Mouse (Mus musculus) lung, postnatal 0 days (tissue): ENCODE measurements around the gene Stk19. TPM values are rescaled to one million over a fixed set of nuclear protein-coding genes. Genes with fewer than 3 reads are reported as not detected.
"Not testable (repeated sequence)": the region's sequence is repeated elsewhere in the genome, so short reads cannot be mapped to it uniquely, and the experiment has no call there.

Source experiments
- ATAC-seq: fragments of 200-750 bp; cut with Nextera tagmentation; 2 replicates; pipeline ENCODE4 v1.8.0; 2017; ENCODE audit warnings: moderate library complexity
- DNase-seq: peaks from one replicate; pipeline ENCODE4 v3.0.0-alpha.2; 2016; ENCODE audit warnings: low spot score
- H3K27ac ChIP-seq: fragments of 300-500 bp; sonication (generic); 2 replicates; pipeline ENCODE4 v1.5.1; 2014; ENCODE audit warnings: antibody characterized with exemption, mild to moderate bottlenecking, low read length, mixed read lengths
- H3K27me3 ChIP-seq: fragments of 300-500 bp; sonication (generic); replicated peaks from 2 replicates; pipeline ENCODE4 v1.6.1; 2014; ENCODE audit warnings: low read length, mixed read lengths; ENCODE audit not compliant: insufficient read depth
- H3K36me3 ChIP-seq: fragments of 300-500 bp; sonication (generic); 2 replicates; pipeline ENCODE4 v1.6.1; 2014; ENCODE audit warnings: low read length, mixed read lengths; ENCODE audit not compliant: insufficient read depth
- H3K4me1 ChIP-seq: fragments of 300-500 bp; sonication (generic); 2 replicates; pipeline ENCODE4 v1.6.1; 2014; ENCODE audit warnings: antibody characterized with exemption, low read depth, low read length, mixed read lengths; ENCODE audit not compliant: insufficient read depth
- H3K4me2 ChIP-seq: fragments of 300-500 bp; sonication (generic); replicated peaks from 2 replicates; pipeline ENCODE4 v1.6.1; 2014; ENCODE audit warnings: low read depth, mild to moderate bottlenecking, low read length, moderate library complexity, mixed read lengths
- H3K4me3 ChIP-seq: fragments of 300-500 bp; sonication (generic); 2 replicates; pipeline ENCODE4 v1.5.1; 2014; ENCODE audit warnings: low read depth, low read length
- H3K9ac ChIP-seq: fragments of 300-500 bp; sonication (generic); replicated peaks from 2 replicates; pipeline ENCODE4 v1.6.1; 2014; ENCODE audit warnings: low read depth, mild to moderate bottlenecking
- H3K9me3 ChIP-seq: fragments of 300-500 bp; sonication (generic); 2 replicates; pipeline ENCODE4 v1.6.1; 2016; ENCODE audit warnings: low read length, mixed read lengths
- CTCF ChIP-seq: IDR thresholded peaks from 2 replicates; pipeline ENCODE4 v1.5.1; 2016; ENCODE audit warnings: antibody characterized with exemption, mild to moderate bottlenecking
- EP300 ChIP-seq: IDR thresholded peaks from 2 replicates; pipeline ENCODE4 v1.6.1; 2016; ENCODE audit warnings: antibody characterized with exemption, mild to moderate bottlenecking, control low read depth
- WGBS: fragments of 180-500 bp; shearing (Covaris S2); extraction: QIAGEN DNeasy Blood & Tissue Kit; methylation state at CpG from one replicate; pipeline ENCODE4 v1.1.7; 2014; 5-methylcytosine and 5-hydroxymethylcytosine counted together
- polyA plus RNA-seq: library from polyadenylated mRNA; unstranded; fragments of >200 nt; fragmentation: Nextera tagmentation; extraction: Ambion mirVana; gene quantifications from 2 replicates; pipeline ENCODE4 v1.2.1, GENCODE M21; 2015

Stk19 gene
- polyA plus RNA-seq, 1 experiment from 2014 or later = 37.3 TPM

- no peaks in the 10 kb centered on the region for H3K9me3 ChIP-seq
- no peak overlapping the region for H3K9ac ChIP-seq
- no peaks in the 10 kb centered on the region for H3K27me3 ChIP-seq
- no peaks in the 10 kb centered on the region for H3K4me1 ChIP-seq
- H3K27ac ChIP-seq = no peak overlapping the region
- no peaks in the 10 kb centered on the region for H3K36me3 ChIP-seq
- DNase-seq = no peak
- no peak for TF ChIP-seq EP300
- TF ChIP-seq CTCF = no peak
- no peak overlapping the region for H3K4me3 ChIP-seq
- ATAC-seq = no peak
- 70% methylated on average over 4 of the region's 4 CpGs for WGBS
- no peak overlapping the region for H3K4me2 ChIP-seq
Observed at GRCm38 (mm10) chr17:34799531-34799925, 37.2 kb downstream of the Stk19 start.

- no peaks in the 10 kb centered on the region for H3K27me3 ChIP-seq
Observed at GRCm38 (mm10) chr17:34798866-34799530, 37.7 kb downstream of the Stk19 start.

GRCm38 (mm10) chr17:34798071-34798470, 38.7 kb downstream of the Stk19 start:
- not testable (repeated sequence) for H3K4me3 ChIP-seq, H3K4me2 ChIP-seq, H3K9ac ChIP-seq, H3K4me1 ChIP-seq, H3K27ac ChIP-seq, H3K9me3 ChIP-seq, ATAC-seq, DNase-seq, H3K36me3 ChIP-seq, H3K27me3 ChIP-seq
- WGBS = 74% methylated on average over 6 of the region's 7 CpGs

More at GRCm38 (mm10) chr17:34798866-34799530, 37.7 kb downstream of the Stk19 start:
- no peak for ATAC-seq
- 89% methylated on average over 13 of the region's 17 CpGs for WGBS
- no peak overlapping the region for H3K4me3 ChIP-seq
- H3K9ac ChIP-seq = no peak overlapping the region
- no peak overlapping the region for H3K27ac ChIP-seq
- no peak overlapping the region for H3K4me2 ChIP-seq
- no peaks in the 10 kb centered on the region for H3K9me3 ChIP-seq
- no peaks in the 10 kb centered on the region for H3K4me1 ChIP-seq
- no peaks in the 10 kb centered on the region for H3K36me3 ChIP-seq
- DNase-seq = no peak
- TF ChIP-seq CTCF (no peak), EP300 (no peak)

- not testable (repeated sequence) for H3K4me2 ChIP-seq, H3K4me3 ChIP-seq, H3K36me3 ChIP-seq, H3K4me1 ChIP-seq, H3K9ac ChIP-seq, H3K27me3 ChIP-seq, DNase-seq, H3K9me3 ChIP-seq, H3K27ac ChIP-seq, ATAC-seq
- WGBS = 80% methylated on average over 10 of the region's 10 CpGs
Observed at GRCm38 (mm10) chr17:34797211-34797995, 39.3 kb downstream of the Stk19 start.

- Histone ChIP-seq H3K27ac (no peak overlapping the region), H3K9me3 (no peaks in the 10 kb centered on the region), H3K4me1 (no peaks in the 10 kb centered on the region), H3K4me2 (no peak overlapping the region), H3K4me3 (no peak overlapping the region), H3K9ac (no peak overlapping the region), H3K27me3 (no peaks in the 10 kb centered on the region), H3K36me3 (no peaks in the 10 kb centered on the region)
- no peak for DNase-seq
- 83% methylated on average over 8 of the region's 8 CpGs for WGBS
- ATAC-seq = no peak
- no peak for TF ChIP-seq EP300
- no peak for TF ChIP-seq CTCF
Observed at GRCm38 (mm10) chr17:34796311-34797140, 40.2 kb downstream of the Stk19 start.

- 61% methylated on average over 9 of the region's 9 CpGs for WGBS
- Histone ChIP-seq H3K4me3 (no peak overlapping the region), H3K9me3 (no peaks in the 10 kb centered on the region), H3K9ac (no peak overlapping the region), H3K27ac (no peak overlapping the region), H3K27me3 (no peaks in the 10 kb centered on the region), H3K36me3 (no peaks in the 10 kb centered on the region), H3K4me1 (no peaks in the 10 kb centered on the region), H3K4me2 (no peak overlapping the region)
- DNase-seq (no peak), ATAC-seq (no peak)
- peak; percentile 63 for TF ChIP-seq CTCF
- TF ChIP-seq EP300 = no peak
Observed at GRCm38 (mm10) chr17:34795633-34796032, 41.1 kb downstream of the Stk19 start.
